Mouse (Mus musculus): ENCODE measurements around the gene Itpkb. TPM values are rescaled to one million over a fixed set of nuclear protein-coding genes. Genes with fewer than 3 reads are reported as not detected.
"Not testable (repeated sequence)": the region's sequence is repeated elsewhere in the genome, so short reads cannot be mapped to it uniquely, and the experiment has no call there.

Itpkb gene
- polyA plus RNA-seq, 1 experiment: 6.3 TPM

DNA sequence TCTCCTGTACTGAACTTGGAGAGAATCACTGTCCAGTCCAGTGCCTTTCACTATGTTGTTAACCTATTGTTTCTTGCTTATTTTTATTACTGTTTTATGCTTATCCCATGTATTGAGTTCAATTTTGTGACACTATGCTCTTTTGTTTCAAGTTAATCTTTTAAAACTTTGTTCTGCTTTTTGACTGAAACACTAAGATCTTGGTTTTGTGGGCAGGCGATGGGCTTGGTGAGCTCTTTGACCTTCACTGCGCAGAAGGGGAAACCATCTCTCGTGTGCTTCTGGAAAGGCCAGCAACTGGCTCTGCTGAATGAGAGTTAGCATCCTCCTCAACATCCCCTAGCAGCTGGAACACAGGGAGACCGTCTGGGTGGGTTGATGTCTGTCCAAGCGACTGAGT is 32.6 kb downstream of the Itpkb start:
- TF ChIP-seq POLR2A (IDR thresholded peaks at IDR 0.05; ENCODE audit: borderline replicate concordance, extremely low read depth, insufficient read depth, insufficient read length, poor library complexity, severe bottlenecking) (no peak), CTCF (IDR thresholded peaks at IDR 0.05; ENCODE audit: borderline replicate concordance, extremely low read depth, insufficient read depth, insufficient read length) (no peak)
- DNase-seq (ENCODE audit: low read depth): no peak

DNA sequence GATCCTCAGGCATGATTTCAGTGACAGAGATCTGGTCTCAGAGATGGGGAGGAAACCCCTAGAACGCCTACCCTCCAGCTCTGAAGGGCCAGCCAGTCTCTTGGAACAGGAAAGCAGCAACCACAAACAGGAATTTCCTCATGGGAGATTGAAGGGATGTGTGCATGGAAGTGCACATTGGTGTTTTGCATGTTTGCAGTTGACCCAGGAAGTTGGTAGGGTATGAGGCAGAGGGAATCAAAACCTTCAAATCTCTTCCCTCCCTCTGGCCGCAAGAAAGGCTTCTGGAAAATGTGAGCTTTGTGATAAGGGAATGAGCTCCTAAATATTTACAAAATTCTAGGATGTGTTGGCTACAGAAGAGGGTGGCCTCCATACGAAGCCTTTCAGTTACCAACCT is 33.0 kb downstream of the Itpkb start:
- no peak for TF ChIP-seq CTCF (IDR thresholded peaks at IDR 0.05; ENCODE audit: borderline replicate concordance, extremely low read depth, insufficient read depth, insufficient read length)

DNA sequence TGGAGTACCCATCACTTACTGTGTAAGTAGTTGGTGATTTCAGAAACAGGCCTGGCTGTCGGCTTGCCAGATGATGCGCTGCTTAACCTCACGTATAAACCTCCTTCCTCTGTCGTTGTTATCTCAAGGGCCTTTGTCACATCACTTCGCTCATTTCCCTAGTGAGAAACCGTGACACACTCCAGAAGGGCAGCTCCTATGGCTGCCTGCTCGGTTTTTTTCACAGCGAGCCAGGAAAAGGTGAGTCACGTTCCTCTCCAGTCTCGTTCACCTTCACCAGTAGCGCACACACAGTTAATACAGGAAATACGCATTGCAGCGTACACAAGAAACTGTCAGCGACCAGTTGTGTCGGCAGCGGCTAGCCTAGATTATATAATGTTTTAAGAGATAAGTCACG is 33.7 kb downstream of the Itpkb start:
- peak; percentile 38 for DNase-seq (ENCODE audit: low read depth)

More for the DNA sequence above, 33.0 kb downstream of the Itpkb start:
- no peak for DNase-seq (ENCODE audit: low read depth)

DNA sequence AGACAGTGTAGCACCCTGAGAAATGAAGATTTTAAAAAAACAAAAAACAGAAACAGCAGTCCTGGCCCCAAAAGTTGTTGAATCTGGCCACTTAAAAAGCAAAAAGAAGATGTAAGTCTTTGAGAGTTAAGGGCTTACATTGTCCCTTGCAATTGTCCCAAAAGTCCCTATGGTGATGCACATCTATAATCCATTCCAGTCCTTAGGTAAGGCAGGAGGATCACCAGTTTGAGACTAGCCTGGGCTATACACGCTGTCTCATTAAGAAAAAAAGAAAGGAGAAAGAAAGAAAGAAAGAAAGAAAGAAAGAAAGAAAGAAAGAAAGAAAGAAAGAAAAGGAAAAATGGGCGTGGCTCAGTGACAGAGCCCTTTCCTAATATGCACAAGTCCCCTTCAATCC is 34.4 kb downstream of the Itpkb start:
- TF ChIP-seq CTCF (IDR thresholded peaks at IDR 0.05; ENCODE audit: borderline replicate concordance, extremely low read depth, insufficient read depth, insufficient read length) (no peak), POLR2A (IDR thresholded peaks at IDR 0.05; ENCODE audit: borderline replicate concordance, extremely low read depth, insufficient read depth, insufficient read length, poor library complexity, severe bottlenecking) (no peak)

More for the DNA sequence above, 33.7 kb downstream of the Itpkb start:
- TF ChIP-seq CTCF (IDR thresholded peaks at IDR 0.05; ENCODE audit: borderline replicate concordance, extremely low read depth, insufficient read depth, insufficient read length) (no peak), POLR2A (IDR thresholded peaks at IDR 0.05; ENCODE audit: borderline replicate concordance, extremely low read depth, insufficient read depth, insufficient read length, poor library complexity, severe bottlenecking) (no peak)

DNA sequence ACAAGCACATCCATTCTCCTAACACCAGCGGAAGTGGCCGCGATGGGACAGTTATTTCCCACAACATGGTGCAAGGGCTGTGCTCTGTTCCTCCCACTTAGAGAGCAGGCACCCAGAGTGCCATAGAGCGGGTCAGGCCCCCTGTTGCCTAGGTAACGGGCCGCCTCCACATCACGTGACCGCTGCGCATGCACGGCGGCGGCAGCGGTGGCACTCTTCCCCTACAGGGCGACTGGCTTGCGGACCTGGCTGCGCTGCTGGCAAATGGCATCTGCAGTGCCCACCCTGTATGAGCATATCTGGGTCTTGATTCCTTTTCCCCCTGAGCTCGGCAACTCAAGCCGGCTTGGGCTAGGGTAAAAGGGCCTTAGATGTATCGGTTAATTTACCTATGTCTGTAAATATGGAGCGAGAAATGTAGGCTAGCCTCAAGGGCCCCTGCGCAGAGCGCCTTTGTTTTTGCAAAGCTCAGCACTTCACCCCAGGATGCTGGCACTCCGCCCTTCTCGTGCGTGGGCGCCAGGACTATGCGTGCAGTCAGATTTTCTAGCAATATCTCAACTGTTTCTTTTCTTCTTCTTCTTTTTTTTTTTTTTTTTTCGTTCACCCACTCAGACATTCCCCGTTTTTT is 35.0 kb downstream of the Itpkb start:
- TF ChIP-seq CTCF (IDR thresholded peaks at IDR 0.05; ENCODE audit: borderline replicate concordance, extremely low read depth, insufficient read depth, insufficient read length): peak; percentile 32; the same call in 1 of the 2 replicates
- TF ChIP-seq POLR2A (IDR thresholded peaks at IDR 0.05; ENCODE audit: borderline replicate concordance, extremely low read depth, insufficient read depth, insufficient read length, poor library complexity, severe bottlenecking): peak; percentile 86
- peak; percentile 98 for DNase-seq (ENCODE audit: low read depth)

More for the DNA sequence above, 34.4 kb downstream of the Itpkb start:
- no peak for DNase-seq (ENCODE audit: low read depth)

DNA sequence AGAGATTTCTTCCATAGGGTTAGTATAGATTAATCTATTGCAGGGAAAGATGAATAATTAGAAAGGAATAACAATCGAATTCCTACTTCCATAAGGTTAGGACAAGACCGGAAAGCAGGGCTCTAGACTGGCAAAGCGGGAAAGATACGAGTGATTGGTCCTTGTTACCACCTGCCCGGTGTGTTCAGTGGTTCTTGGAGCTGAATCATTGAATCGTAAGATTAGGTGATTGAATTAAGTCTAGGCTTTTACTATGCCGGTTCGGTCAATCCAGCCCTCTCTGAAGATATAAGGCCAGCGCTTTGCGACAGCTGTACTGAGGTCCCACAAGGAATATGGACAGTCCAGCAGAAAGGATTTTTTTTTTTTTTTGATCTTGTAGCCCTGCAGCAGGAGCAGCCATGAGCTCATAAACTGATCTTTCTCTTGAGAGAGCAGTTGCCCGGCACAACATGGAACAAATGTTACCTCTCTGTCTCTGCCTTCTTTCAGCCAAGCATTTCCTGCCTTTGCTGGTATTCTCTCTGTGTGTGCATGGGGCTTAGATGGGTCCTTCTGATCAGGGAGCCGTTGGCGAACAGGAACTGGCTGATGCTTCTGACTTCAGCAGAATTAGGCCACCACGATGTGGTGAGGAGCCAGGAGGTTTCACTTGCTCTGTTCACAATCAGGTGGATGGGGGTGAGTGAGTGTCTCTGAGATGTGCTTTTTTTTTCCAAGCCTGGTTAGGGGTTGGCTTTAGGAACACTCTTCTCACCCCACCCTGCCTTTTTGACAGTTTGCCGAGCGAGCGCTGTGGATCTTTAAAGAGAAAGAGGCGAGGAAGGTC is 35.9 kb downstream of the Itpkb start:
- TF ChIP-seq POLR2A (IDR thresholded peaks at IDR 0.05; ENCODE audit: borderline replicate concordance, extremely low read depth, insufficient read depth, insufficient read length, poor library complexity, severe bottlenecking) (no peak), CTCF (IDR thresholded peaks at IDR 0.05; ENCODE audit: borderline replicate concordance, extremely low read depth, insufficient read depth, insufficient read length) (no peak)
- peak; percentile 41 for DNase-seq (ENCODE audit: low read depth)

DNA sequence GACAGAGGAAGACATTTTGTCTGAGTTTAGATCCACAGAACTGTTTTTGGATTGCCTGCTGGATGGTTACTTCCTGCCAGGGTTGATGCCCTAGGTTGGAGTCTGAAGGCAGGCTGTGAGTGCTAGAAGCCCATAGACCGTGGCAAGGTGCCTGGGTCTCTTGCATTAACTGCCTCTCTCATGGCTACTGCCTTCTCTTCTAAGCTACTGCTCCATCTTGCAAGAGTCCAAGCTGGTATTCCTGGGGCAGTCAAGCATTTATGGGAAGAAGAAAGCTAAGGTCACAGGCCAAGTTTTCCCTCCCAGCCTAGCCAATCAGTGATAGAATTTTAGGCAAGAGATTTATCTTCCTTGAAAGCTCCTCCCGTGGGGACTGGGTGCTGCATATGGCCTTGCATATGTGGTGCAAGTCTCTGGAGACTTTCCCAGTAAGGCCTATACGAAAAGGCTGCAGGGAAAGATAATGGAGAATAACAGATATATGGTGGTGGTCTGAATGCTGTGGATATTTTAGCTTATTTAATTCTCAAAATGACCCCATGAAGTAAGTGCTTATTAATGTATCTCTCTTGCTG is 36.8 kb downstream of the Itpkb start:
- DNase-seq (ENCODE audit: low read depth): peak; percentile 64

DNA sequence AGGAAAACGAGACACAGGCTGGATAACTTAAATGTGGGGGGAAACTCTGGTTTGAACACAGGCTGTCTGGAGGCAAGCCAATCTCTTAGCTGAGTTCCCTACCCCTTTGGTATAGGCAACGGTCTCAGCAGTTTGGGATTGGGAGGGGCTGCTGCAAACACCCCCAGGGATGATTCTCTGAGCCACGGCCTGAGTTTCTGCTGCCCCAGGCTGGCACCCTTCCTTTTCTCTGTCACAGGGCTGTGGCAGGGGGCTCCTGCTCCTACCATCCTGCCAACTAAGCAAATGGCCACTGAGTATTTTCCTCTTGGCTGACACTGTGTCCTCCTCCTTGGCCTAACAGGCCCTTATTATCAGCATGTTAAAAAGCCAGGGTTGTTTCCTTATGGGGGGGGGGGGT is 37.3 kb downstream of the Itpkb start:
- TF ChIP-seq CTCF (IDR thresholded peaks at IDR 0.05; ENCODE audit: borderline replicate concordance, extremely low read depth, insufficient read depth, insufficient read length) (no peak), POLR2A (IDR thresholded peaks at IDR 0.05; ENCODE audit: borderline replicate concordance, extremely low read depth, insufficient read depth, insufficient read length, poor library complexity, severe bottlenecking) (no peak)
- DNase-seq (ENCODE audit: low read depth): peak; percentile 39

More for the DNA sequence above, 36.8 kb downstream of the Itpkb start:
- TF ChIP-seq CTCF (IDR thresholded peaks at IDR 0.05; ENCODE audit: borderline replicate concordance, extremely low read depth, insufficient read depth, insufficient read length) (no peak), POLR2A (IDR thresholded peaks at IDR 0.05; ENCODE audit: borderline replicate concordance, extremely low read depth, insufficient read depth, insufficient read length, poor library complexity, severe bottlenecking) (no peak)

DNA sequence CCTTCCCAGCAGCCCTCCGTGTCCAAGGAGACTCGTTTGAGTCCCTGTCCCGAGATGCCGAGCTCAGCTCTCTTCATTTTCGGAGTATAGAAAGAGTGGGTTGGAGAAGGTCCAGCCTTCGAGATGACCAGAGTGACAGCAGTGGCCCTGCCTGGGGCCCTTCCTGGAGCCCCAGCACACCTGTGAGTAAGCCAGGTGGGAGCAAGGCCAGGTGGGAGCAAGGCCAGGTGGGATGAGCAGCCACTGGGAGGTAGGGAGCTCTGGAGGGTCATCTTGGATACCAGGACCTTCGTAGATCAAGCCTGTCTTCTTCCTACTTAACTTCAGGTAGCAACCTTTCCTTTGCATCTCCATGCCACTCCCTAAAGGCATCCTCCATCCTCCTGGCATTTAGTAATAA is 37.8 kb downstream of the Itpkb start:
- DNase-seq (ENCODE audit: low read depth): no peak
- TF ChIP-seq POLR2A (IDR thresholded peaks at IDR 0.05; ENCODE audit: borderline replicate concordance, extremely low read depth, insufficient read depth, insufficient read length, poor library complexity, severe bottlenecking): no peak
- no peak for TF ChIP-seq CTCF (IDR thresholded peaks at IDR 0.05; ENCODE audit: borderline replicate concordance, extremely low read depth, insufficient read depth, insufficient read length)

DNA sequence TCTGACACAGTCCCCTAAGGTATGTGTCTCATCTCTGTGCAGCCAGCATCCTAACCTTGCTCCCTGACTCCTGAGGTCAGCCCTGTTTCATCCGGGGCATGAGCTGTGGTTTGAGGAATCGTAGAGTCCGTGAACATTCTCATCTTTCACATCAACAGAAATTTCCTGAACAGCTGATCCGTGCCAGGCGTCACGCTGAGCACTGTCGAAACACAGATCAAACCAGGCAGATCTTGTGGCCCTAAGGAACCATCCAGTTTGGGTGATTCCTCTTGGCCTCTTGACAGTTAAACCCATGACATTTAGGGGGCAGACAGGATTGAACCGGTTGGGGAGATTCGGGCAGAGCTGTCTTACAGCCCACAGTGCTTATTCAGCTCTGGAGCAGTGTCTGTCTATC is 38.4 kb downstream of the Itpkb start:
- DNase-seq (ENCODE audit: low read depth): no peak

DNA sequence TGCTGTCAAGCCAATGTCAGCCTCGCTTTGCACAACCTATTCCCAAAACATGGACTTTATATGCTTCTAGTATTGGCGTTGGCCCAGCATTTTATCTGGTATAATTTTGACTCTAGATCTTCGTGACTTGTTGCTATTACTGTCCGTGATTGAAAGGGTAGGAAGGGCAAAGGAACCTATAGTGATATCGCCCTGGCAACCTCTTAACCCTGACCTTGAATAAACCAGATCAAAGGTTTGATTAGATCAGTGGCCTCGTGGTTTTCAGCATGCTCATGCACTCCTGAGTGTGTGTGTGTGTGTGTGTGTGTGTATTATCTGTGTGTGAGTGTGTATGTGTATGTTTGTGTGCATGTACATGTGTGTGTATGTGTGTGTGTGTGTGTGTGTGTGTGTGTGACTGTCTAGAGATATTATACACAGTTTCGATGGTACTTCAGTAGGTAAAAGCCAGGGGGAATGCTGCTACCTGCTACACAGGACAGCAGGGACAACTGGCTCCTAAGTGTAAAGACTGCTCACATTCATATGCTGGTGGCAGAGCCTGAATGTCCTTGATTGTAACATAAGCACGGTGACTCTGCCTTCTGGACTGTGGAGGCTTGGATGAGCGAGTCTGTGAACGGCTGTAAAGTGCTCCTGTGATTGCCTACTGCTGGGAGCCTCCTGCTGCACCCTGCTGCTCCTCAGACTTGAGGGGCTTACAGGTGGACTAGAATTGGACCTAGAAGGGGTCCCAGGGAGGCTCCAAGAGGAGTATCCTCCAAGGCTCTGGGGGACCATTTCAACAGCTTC is 40.8 kb downstream of the Itpkb start:
- no peak for TF ChIP-seq CTCF (IDR thresholded peaks at IDR 0.05; ENCODE audit: borderline replicate concordance, extremely low read depth, insufficient read depth, insufficient read length)
- TF ChIP-seq POLR2A (IDR thresholded peaks at IDR 0.05; ENCODE audit: borderline replicate concordance, extremely low read depth, insufficient read depth, insufficient read length, poor library complexity, severe bottlenecking): no peak
- DNase-seq (ENCODE audit: low read depth): no peak

More for the DNA sequence above, 38.4 kb downstream of the Itpkb start:
- TF ChIP-seq CTCF (IDR thresholded peaks at IDR 0.05; ENCODE audit: borderline replicate concordance, extremely low read depth, insufficient read depth, insufficient read length) (no peak), POLR2A (IDR thresholded peaks at IDR 0.05; ENCODE audit: borderline replicate concordance, extremely low read depth, insufficient read depth, insufficient read length, poor library complexity, severe bottlenecking) (no peak)

DNA sequence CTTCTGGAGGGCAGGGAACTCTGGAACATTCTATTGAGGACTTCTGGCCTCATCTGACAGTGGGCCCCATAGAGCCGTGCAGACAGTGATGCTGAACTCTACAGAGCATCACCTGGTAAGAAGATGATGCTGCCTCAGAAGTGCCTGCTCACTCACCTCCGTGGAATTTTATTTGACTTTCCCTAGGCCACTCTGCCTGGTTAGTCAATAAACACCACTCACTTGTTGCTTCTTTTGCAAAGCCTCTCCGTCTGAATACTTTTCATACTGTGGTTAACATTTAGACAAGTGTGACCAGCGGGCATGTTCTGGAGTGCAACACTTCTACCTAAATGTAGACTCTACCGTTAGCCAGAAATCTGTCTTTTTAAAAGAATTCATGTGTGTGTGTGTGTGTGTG is 42.0 kb downstream of the Itpkb start:
- DNase-seq (ENCODE audit: low read depth): not testable (repeated sequence)
